Mouse (Mus musculus) thymus, postnatal 25 days (tissue): ENCODE data around the gene Spryd3.
A peak's percentile ranks its signal among the peaks of the same experiment; 100 is the strongest.
"Not testable (repeated sequence)": the region's sequence is repeated elsewhere in the genome, so short reads cannot be mapped to it uniquely, and the experiment has no call there.

ENCODE experiments used
- DNase-seq: peaks from one replicate; pipeline ENCODE4 v3.0.0; 2022

Spryd3 gene

GRCm38 (mm10) chr15:102136129-102136758 is at the start of gene Spryd3:
TSS of gene Spryd3 (minus strand) at chr15:102136234.
- peak; percentile 99 for DNase-seq

- no peak for DNase-seq
Measured at GRCm38 (mm10) chr15:102183076-102183475, 47.0 kb upstream of the Spryd3 start.

DNA sequence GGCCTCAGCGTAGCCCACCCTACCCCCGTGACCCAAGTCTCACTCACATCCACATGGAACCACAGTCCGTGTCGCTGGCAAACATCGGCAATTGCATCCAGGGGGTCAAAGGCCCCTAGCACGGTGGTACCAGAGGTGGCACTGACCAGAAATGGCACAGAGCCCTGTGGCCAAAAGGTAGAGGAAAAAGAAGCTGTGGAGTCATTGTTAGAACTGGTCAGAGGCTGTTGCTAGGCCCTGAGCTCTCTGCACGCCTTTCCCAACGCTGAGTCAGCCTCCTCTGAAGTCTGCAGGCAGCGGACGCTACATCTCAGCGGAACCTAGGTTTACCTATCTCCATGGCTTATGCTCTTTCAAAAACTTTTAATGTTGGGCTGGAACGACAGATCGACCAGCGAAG is 43.9 kb upstream of the Spryd3 start:
- no peak for DNase-seq

DNA sequence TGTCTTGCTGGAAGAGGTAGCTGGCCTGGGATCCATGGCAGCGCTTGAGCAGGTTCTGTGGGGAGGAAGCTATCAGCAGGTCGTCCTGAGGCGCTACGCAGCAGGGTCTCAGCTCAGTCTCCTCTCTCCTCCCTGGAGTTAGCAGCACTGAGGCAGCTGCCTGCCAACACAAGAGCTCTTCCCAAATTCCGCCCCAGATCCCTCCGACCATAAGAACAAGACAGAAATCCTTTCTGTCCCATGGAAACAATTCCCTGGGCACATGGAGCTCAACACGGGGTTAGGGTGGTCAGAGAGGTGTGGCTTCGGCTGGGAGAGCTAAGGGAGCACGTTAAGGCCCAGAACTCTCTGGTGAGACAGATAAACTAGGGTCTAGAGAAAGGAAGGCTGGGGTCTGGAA is 43.1 kb upstream of the Spryd3 start:
- no peak for DNase-seq

- DNase-seq = peak; percentile 88
Measured at GRCm38 (mm10) chr15:102178279-102178678, 42.2 kb upstream of the Spryd3 start.

- DNase-seq = no peak
Measured at GRCm38 (mm10) chr15:102177417-102177816, 41.4 kb upstream of the Spryd3 start.

- no peak for DNase-seq
Measured at GRCm38 (mm10) chr15:102176571-102177316, 40.7 kb upstream of the Spryd3 start.

GRCm38 (mm10) chr15:102175736-102176319 is 39.8 kb upstream of the Spryd3 start:
- no peak for DNase-seq

DNA sequence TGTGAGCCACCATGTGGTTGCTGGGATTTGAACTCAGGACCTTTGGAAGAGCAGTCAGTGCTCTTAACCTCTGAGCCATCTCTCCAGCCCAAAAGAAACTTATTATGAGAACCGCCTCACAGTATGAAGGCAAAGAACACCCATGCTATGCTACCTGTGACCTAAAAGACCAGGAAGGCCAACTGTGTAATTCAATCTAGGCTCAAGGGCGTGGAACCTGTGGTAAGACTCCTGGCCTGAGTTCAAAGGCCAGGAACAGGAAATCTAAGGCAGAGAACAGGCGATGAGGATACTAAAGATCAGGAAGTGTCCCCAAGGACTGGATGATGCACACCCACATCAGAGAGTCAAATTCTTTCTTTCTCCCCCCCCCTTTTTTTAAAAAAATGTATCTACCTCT is 37.5 kb upstream of the Spryd3 start:
- DNase-seq = no peak

GRCm38 (mm10) chr15:102169064-102169463 is 33.0 kb upstream of the Spryd3 start:
- no peak for DNase-seq

- no peak for DNase-seq
Measured at GRCm38 (mm10) chr15:102167620-102168021, 31.6 kb upstream of the Spryd3 start.

- peak; percentile 54 for DNase-seq
Measured at GRCm38 (mm10) chr15:102165468-102166100, 29.6 kb upstream of the Spryd3 start.

DNA sequence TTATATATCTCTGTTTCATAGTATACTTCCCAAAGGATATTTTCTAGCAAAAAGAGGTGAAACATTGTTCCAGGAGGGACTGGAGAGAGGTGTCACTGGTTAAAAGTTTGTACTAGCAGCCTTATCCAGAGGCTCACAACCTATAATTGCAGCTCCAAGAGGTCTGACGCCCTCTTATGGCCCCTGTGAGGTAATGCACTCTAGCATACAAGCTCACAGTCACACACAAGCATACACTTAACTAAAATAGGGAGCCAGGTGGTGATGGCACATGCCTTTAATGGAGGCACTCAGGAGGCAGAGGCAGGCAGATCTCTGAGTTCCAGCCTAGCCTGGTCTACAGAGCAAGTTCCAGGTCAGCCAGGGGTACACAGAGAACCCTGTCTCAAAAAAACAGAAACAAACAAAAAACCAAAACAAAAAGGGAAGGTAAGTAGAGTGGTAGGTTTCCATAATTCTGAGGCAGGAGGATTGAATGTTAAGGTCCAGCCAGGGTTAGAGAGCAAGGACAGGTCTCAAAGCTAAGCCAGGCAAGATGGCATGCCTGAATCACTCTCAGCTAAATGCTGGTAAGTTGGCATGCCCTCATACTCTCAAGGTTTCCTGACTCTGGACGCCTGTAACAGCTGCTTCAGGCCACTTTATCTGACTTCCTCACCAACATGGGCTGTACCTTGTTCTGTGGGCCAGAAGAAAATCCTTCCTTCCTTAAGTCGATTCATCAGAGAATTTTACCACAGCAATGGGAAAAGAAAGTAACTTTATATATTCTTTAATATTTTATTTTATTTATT is 28.1 kb upstream of the Spryd3 start:
- DNase-seq = no peak

- peak; percentile 15 for DNase-seq
Measured at GRCm38 (mm10) chr15:102160415-102161060, 24.5 kb upstream of the Spryd3 start.

- no peak for DNase-seq
Measured at GRCm38 (mm10) chr15:102156836-102157235, 20.8 kb upstream of the Spryd3 start.

- DNase-seq = not testable (repeated sequence)
Measured at GRCm38 (mm10) chr15:102155006-102155405, 19.0 kb upstream of the Spryd3 start.

DNA sequence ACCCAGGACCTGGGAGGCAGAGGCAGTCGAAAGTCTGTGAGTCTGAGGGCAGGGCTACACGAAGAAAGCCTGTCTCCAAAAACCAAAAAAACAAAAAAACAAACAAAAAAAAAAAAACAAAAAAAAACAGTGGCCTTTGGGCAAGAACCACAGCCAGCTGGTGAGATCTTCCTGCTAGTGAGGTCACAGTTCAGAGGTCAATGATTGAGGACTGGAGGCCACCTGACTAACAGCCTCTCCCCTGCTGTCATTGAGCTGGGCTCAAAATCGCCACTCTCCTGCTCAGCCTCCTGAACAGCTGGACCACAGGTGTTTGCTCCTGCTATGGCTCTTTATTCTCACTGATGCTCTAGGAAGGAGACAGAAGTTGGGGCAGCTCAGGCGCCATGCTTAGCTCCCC is 16.6 kb upstream of the Spryd3 start:
- no peak for DNase-seq

DNA sequence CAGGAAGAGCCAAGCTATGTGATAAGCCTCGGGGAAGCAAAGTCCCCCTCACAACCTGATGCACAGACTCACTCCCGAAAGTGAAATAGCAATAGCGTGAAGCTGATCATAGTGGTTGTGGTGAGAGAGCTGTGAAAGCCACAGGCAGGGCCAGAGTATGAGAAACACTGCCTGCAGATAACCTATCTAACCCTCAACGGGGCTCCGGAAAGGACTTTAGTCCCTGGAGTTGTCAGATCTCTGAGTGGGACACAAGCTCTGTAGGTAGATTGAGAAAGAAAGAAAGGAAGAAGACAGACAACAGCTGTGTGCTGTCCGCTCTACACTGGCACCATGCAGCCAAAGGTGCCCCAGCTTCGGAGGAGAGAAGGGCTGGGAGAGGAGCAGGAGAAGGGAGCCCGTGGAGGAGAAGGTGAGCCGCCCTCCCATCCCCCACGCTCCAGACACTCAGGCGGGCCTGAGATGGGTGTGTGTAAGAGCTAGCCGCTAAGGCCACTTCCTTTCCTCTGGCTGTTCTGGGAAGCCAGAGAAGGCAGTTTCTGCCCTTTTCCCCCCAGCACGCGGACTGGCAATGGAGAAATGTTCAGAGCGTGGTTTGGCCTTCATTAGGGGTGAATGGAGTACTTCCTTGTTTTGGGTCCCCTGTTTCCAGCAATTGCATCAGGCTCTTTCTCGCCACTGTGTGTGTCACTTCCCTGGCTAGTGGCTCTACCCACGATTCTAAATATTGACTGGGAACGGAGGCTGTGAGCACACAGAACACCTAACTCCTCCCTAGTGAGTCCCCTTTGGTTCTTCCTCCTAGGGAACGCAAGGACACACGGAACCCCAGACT is 14.5 kb upstream of the Spryd3 start, which contains the start of gene Soat2:
TSS of gene Soat2 (plus strand) at position 226 of the 835 bp plus-strand sequence.
- peak; percentile 13 for DNase-seq

GRCm38 (mm10) chr15:102149561-102149960 is 13.5 kb upstream of the Spryd3 start:
- no peak for DNase-seq

DNA sequence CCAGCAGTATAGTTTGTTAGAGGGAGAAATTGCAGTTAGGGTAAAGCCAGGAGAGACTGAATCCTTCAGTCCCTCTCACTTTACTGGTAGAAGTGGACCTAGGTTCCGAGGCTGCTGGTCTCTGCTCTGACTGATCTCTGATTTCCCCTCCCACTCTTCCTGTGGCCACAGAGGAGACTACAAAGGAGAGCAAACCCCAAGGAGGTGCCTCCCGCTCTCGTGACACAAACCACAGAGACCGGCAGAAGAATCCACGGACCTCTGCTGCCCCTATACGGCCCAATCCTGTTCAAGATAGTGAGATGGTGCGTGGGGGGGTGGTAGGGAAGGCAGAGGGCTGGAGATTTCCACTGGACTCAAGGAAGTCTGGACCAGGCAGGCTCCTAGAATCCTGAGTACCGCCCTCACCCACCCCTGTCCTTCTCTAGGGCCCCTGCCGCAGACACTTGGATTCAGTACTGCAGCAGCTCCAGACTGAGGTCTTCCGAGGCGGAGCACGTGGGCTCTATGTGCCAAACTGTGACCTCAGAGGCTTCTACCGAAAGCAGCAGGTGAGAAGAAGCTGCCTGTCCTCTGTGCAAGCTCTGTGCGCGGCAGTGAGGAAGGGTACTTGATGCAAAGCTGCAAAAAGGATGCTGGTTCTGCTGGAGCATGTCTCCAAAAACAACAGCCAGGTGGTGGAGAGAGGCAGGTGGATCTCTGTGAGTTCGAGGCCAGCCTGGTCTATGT is 11.8 kb upstream of the Spryd3 start:
- DNase-seq = no peak
